Mouse (Mus musculus): ENCODE measurements around the gene Cdk19.
"Not testable (repeated sequence)": the region's sequence is repeated elsewhere in the genome, so short reads cannot be mapped to it uniquely, and the experiment has no call there.

Gene Cdk19

GRCm38 (mm10) chr10:40398842-40399241 lies 59.5 kb downstream of the Cdk19 start:
- no peak for DNase-seq

GRCm38 (mm10) chr10:40399328-40399727 lies 60.0 kb downstream of the Cdk19 start:
- DNase-seq, result no peak

GRCm38 (mm10) chr10:40400293-40400692 lies 60.9 kb downstream of the Cdk19 start:
- no peak for DNase-seq

GRCm38 (mm10) chr10:40406655-40407054 lies 67.3 kb downstream of the Cdk19 start:
- no peak for DNase-seq

- no peak for DNase-seq
These were observed 70.0 kb downstream of the Cdk19 start for GRCm38 (mm10) chr10:40409336-40409735.

- DNase-seq, result no peak
These were observed 72.0 kb downstream of the Cdk19 start for GRCm38 (mm10) chr10:40411370-40411769.

GRCm38 (mm10) chr10:40416944-40417343 lies 77.6 kb downstream of the Cdk19 start:
- DNase-seq, result peak; percentile 77

- DNase-seq, result no peak
These were observed 80.5 kb downstream of the Cdk19 start for GRCm38 (mm10) chr10:40419841-40420240.

GRCm38 (mm10) chr10:40420703-40421102 lies 81.3 kb downstream of the Cdk19 start:
- DNase-seq, result no peak

- no peak for DNase-seq
These were observed 82.4 kb downstream of the Cdk19 start for GRCm38 (mm10) chr10:40421724-40422123.

- DNase-seq, result no peak
These were observed 83.3 kb downstream of the Cdk19 start for GRCm38 (mm10) chr10:40422696-40423095.

- DNase-seq, result not testable (repeated sequence)
These were observed 85.1 kb downstream of the Cdk19 start for GRCm38 (mm10) chr10:40424428-40424827.

GRCm38 (mm10) chr10:40425243-40426095 lies 86.1 kb downstream of the Cdk19 start:
- DNase-seq, result no peak

- no peak for DNase-seq
These were observed 86.7 kb downstream of the Cdk19 start for GRCm38 (mm10) chr10:40426096-40426450.

GRCm38 (mm10) chr10:40428633-40429032 lies 89.3 kb downstream of the Cdk19 start:
- no peak for DNase-seq

GRCm38 (mm10) chr10:40429081-40429480 lies 89.7 kb downstream of the Cdk19 start:
- DNase-seq, result no peak

- no peak for DNase-seq
These were observed 90.8 kb downstream of the Cdk19 start for GRCm38 (mm10) chr10:40430209-40430608.

- no peak for DNase-seq
These were observed 92.6 kb downstream of the Cdk19 start for GRCm38 (mm10) chr10:40431957-40432356.

GRCm38 (mm10) chr10:40432375-40432774 lies 93.0 kb downstream of the Cdk19 start:
- peak; percentile 54 for DNase-seq

- no peak for DNase-seq
These were observed 96.0 kb downstream of the Cdk19 start for GRCm38 (mm10) chr10:40435402-40435801.

- DNase-seq, result no peak
These were observed 97.8 kb downstream of the Cdk19 start for GRCm38 (mm10) chr10:40437117-40437516.

GRCm38 (mm10) chr10:40440740-40441139 lies 101.4 kb downstream of the Cdk19 start:
- DNase-seq, result no peak

GRCm38 (mm10) chr10:40442076-40442475 lies 102.7 kb downstream of the Cdk19 start:
- no peak for DNase-seq

- no peak for DNase-seq
These were observed 104.0 kb downstream of the Cdk19 start for GRCm38 (mm10) chr10:40443371-40443770.

GRCm38 (mm10) chr10:40443806-40444357 lies 104.5 kb downstream of the Cdk19 start:
- no peak for DNase-seq

Measured in cerebellum, adult 9-10 months (tissue).